Mouse (Mus musculus) intestine, embryonic 14.5 days (tissue): ENCODE results near the gene Asgr1. TPM values are rescaled to one million over a fixed set of nuclear protein-coding genes. Genes with fewer than 3 reads are reported as not detected.

ENCODE experiments used
- microRNA counts: library from miRNA; unstranded; fragments of <30 nt; microRNA quantifications from one replicate; lab custom pipeline; 2016
- microRNA-seq: library from miRNA; unstranded; fragments of <30 nt; microRNA quantifications from one replicate; pipeline ENCODE4, GENCODE M21; 2016
- polyA plus RNA-seq: library from polyadenylated mRNA; unstranded; fragments of >200 nt; fragmentation: Nextera tagmentation; extraction: Ambion mirVana; gene quantifications from 2 replicates; pipeline ENCODE4 v1.2.1, GENCODE M21; 2014

The Asgr1 gene
- polyA plus RNA-seq, 1 experiment from 2014 or later, result 0.26 TPM

MicroRNA genes within 50 kb of the gene (microRNA counts, 519-probe panel; counts per million panel counts)
- microRNA mmu-miR-324-3p (lab: Ali Mortazavi, UCI), result not detected
- 3,876 counts per million, percentile 56 among the panel's probes with 10 or more counts for microRNA mmu-miR-324-5p (lab: Ali Mortazavi, UCI)

Small RNA genes lying within 50 kb of the gene (microRNA-seq; reads per million reads assigned to microRNA genes)
- gene Mir324, result 4,524 reads per million, percentile 90 among the genes with 10 or more reads in this experiment

Other genes with a start within 250 kb of the Asgr1 start
- 16.1 and 22.9 TPM in 2 replicates for gene Tmem102, start 248.5 kb upstream of the Asgr1 start, polyA plus RNA-seq
- gene Gm39566, start 238.8 kb upstream of the Asgr1 start, polyA plus RNA-seq, result not detected in 2 replicates
- gene Spem2, start 235.6 kb upstream of the Asgr1 start, polyA plus RNA-seq, result not detected in 2 replicates
- 0.17 TPM in 1 of 2 replicates, not detected in the other for gene Spem1, start 231.9 kb upstream of the Asgr1 start, polyA plus RNA-seq
- gene Nlgn2, start 216.3 kb upstream of the Asgr1 start, polyA plus RNA-seq, result 8.5 TPM in 2 replicates
- 436 and 455 TPM in 2 replicates for gene Tmem256, start 215.6 kb upstream of the Asgr1 start, polyA plus RNA-seq
- 92.1 and 94.4 TPM in 2 replicates for gene Plscr3, start 207.7 kb upstream of the Asgr1 start, polyA plus RNA-seq
- gene Tnk1, start 195.4 kb upstream of the Asgr1 start, polyA plus RNA-seq, result 10.3 and 12.2 TPM in 2 replicates
- gene Tmem95, start 176.1 kb upstream of the Asgr1 start, polyA plus RNA-seq, result 0.38 TPM in 1 of 2 replicates, not detected in the other
- gene Kctd11, start 172.7 kb upstream of the Asgr1 start, polyA plus RNA-seq, result 3.5 and 4.4 TPM in 2 replicates
- 8.1 and 9.3 TPM in 2 replicates for gene Acap1, start 158.5 kb upstream of the Asgr1 start, polyA plus RNA-seq
- 8.8 and 10.7 TPM in 2 replicates for gene 2810408A11Rik, start 153.1 kb upstream of the Asgr1 start, polyA plus RNA-seq
- gene Neurl4, start 153.0 kb upstream of the Asgr1 start, polyA plus RNA-seq, result 13.3 and 14.5 TPM in 2 replicates
- gene Gps2, start 140.2 kb upstream of the Asgr1 start, polyA plus RNA-seq, result 71.2 and 72.3 TPM in 2 replicates
- gene Eif5a, start 132.1 kb upstream of the Asgr1 start, polyA plus RNA-seq, result 1,854 and 1,877 TPM in 2 replicates
- gene Ybx2, start 118.3 kb upstream of the Asgr1 start, polyA plus RNA-seq, result 4.6 and 4.8 TPM in 2 replicates
- 25.8 and 32.2 TPM in 2 replicates for gene Slc2a4, start 105.9 kb upstream of the Asgr1 start, polyA plus RNA-seq
- 425 and 461 TPM in 2 replicates for gene Cldn7, start 89.3 kb upstream of the Asgr1 start, polyA plus RNA-seq
- 28.6 and 29.3 TPM in 2 replicates for gene Ctdnep1, start 72.9 kb upstream of the Asgr1 start, polyA plus RNA-seq
- 104 and 119 TPM in 2 replicates for gene Elp5, start 71.6 kb upstream of the Asgr1 start, polyA plus RNA-seq
- gene Gabarap, start 62.9 kb upstream of the Asgr1 start, polyA plus RNA-seq, result 481 and 495 TPM in 2 replicates
- 37.6 and 43.9 TPM in 2 replicates for gene Phf23, start 58.3 kb upstream of the Asgr1 start, polyA plus RNA-seq
- 32.0 and 32.6 TPM in 2 replicates for gene Dvl2, start 53.5 kb upstream of the Asgr1 start, polyA plus RNA-seq
- 72.8 and 73.8 TPM in 2 replicates for gene Acadvl, start 38.7 kb upstream of the Asgr1 start, polyA plus RNA-seq
- gene Dlg4, start 37.1 kb upstream of the Asgr1 start, polyA plus RNA-seq, result 7.7 and 8.6 TPM in 2 replicates
- gene Asgr2, start 38.6 kb downstream of the Asgr1 start, polyA plus RNA-seq, result 0.46 TPM in 1 of 2 replicates, not detected in the other
- gene Mgl2, start 76.2 kb downstream of the Asgr1 start, polyA plus RNA-seq, result 0.38 and 0.86 TPM in 2 replicates
- gene Clec10a, start 102.1 kb downstream of the Asgr1 start, polyA plus RNA-seq, result 0.97 and 1.2 TPM in 2 replicates
- gene Slc16a11, start 158.7 kb downstream of the Asgr1 start, polyA plus RNA-seq, result 1.2 and 1.7 TPM in 2 replicates
- 13.6 and 14.1 TPM in 2 replicates for gene Slc16a13, start 167.0 kb downstream of the Asgr1 start, polyA plus RNA-seq
- 11.7 and 12.2 TPM in 2 replicates for gene Bcl6b, start 175.7 kb downstream of the Asgr1 start, polyA plus RNA-seq
- 159 and 164 TPM in 2 replicates for gene 0610010K14Rik, start 183.8 kb downstream of the Asgr1 start, polyA plus RNA-seq
- 9.0 and 9.5 TPM in 2 replicates for gene Gm21988, start 185.7 kb downstream of the Asgr1 start, polyA plus RNA-seq
- 153 and 165 TPM in 2 replicates for gene Rnasek, start 185.8 kb downstream of the Asgr1 start, polyA plus RNA-seq
- gene Alox12, start 201.3 kb downstream of the Asgr1 start, polyA plus RNA-seq, result 2.3 and 2.4 TPM in 2 replicates